Mouse (Mus musculus): ENCODE data around the gene Slc30a10. TPM values are rescaled to one million over a fixed set of nuclear protein-coding genes. Genes with fewer than 3 reads are reported as not detected.
A peak's percentile ranks its signal among the peaks of the same experiment; 100 is the strongest.

Slc30a10 gene
- polyA plus RNA-seq (2016; fragmentation: Nextera tagmentation; extraction: Ambion mirVana): 0.39 and 0.54 TPM in 2 replicates

DNA sequence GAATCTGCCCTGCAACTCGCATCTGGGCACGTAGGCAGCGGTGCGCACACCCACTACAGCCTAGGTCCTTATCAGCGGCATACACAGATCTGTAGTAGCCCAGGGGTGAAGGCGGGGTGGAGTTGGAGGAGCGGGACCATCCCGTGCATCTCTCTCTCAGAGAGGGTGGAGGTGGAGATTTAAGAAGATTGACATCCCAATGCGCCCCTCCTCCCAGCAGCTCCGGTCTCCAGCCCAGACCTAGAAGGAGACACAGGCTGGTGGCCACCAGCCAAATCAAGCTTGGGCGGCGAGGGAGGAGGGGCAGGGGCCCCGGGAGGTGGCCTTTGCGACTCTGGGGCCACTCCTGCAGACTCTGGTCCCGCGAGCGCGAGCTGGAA, at the start of gene Slc30a10:
Gene Slc30a10 (plus strand): TSS at position 274 of the 380 bp plus-strand sequence.
- peaks cover 17% of the 10 kb centered on the region for H3K4me1 ChIP-seq (replicated peaks)
- peak within 1 kb of the TSS; percentile 95 for H3K4me2 ChIP-seq
- H3K9me3 ChIP-seq: no peaks in the 10 kb centered on the region
- H3K27me3 ChIP-seq: peaks cover 55% of the 10 kb centered on the region
- peak within 1 kb of the TSS; percentile 55 for H3K4me3 ChIP-seq (replicated peaks)
- no peaks in the 10 kb centered on the region for H3K36me3 ChIP-seq
- H3K9ac ChIP-seq (replicated peaks): peak within 1 kb of the TSS; percentile 63
- 4% methylated on average over 16 of the region's 18 CpGs for WGBS
- no peak within 1 kb of the TSS for H3K27ac ChIP-seq
- peak; percentile 73 for ATAC-seq (ENCODE audit: insufficient number of reproducible peaks, insufficient read depth, low FRiP score, low TSS enrichment, low read depth)

DNA sequence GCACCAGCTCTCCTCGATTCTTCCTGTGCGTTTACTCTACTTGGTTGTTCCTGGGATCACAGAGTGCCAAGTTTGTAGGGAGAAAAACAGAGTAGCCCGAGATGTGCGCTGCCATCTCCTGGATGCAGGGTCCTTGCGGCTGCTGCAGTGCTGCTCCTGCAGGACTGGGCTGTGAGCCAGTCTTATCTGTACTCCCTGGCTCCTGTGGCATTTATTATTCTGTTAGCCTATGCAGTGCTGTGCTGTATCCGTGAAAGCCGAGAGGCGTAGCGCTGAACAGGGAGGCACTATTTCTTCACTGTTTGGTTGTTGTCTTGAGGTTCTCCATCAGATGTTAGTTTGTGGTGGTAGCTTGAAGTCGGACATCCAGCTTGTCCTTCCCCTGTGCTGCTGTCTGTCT, 48.7 kb upstream of the Slc30a10 start:
- no peak for ATAC-seq (ENCODE audit: insufficient number of reproducible peaks, insufficient read depth, low FRiP score, low TSS enrichment, low read depth)
- Histone ChIP-seq H3K36me3 (peaks cover 87% of the 10 kb centered on the region), H3K9ac (replicated peaks) (no peak overlapping the region), H3K27me3 (no peaks in the 10 kb centered on the region), H3K4me3 (replicated peaks) (no peak overlapping the region), H3K27ac (no peak overlapping the region), H3K4me1 (replicated peaks) (no peaks in the 10 kb centered on the region), H3K4me2 (no peak overlapping the region), H3K9me3 (no peaks in the 10 kb centered on the region)
- 94% methylated on average over 10 of the region's 10 CpGs for WGBS

- Histone ChIP-seq H3K4me2 (no peak overlapping the region), H3K9ac (replicated peaks) (no peak overlapping the region), H3K27me3 (no peaks in the 10 kb centered on the region), H3K9me3 (no peaks in the 10 kb centered on the region), H3K36me3 (peaks cover 90% of the 10 kb centered on the region), H3K4me3 (replicated peaks) (no peak overlapping the region), H3K4me1 (replicated peaks) (no peaks in the 10 kb centered on the region), H3K27ac (no peak overlapping the region)
- no peak for ATAC-seq (ENCODE audit: insufficient number of reproducible peaks, insufficient read depth, low FRiP score, low TSS enrichment, low read depth)
- WGBS: 85% methylated on average over 3 of the region's 3 CpGs
Measured at GRCm38 (mm10) chr1:185409831-185410230, 44.8 kb upstream of the Slc30a10 start.

- Histone ChIP-seq H3K4me2 (no peak overlapping the region), H3K9ac (replicated peaks) (no peak overlapping the region), H3K27ac (no peak overlapping the region), H3K9me3 (no peaks in the 10 kb centered on the region), H3K36me3 (peaks cover 92% of the 10 kb centered on the region), H3K4me3 (replicated peaks) (no peak overlapping the region), H3K27me3 (no peaks in the 10 kb centered on the region), H3K4me1 (replicated peaks) (no peaks in the 10 kb centered on the region)
- 94% methylated on average over 9 of the region's 9 CpGs for WGBS
- ATAC-seq (ENCODE audit: insufficient number of reproducible peaks, insufficient read depth, low FRiP score, low TSS enrichment, low read depth): no peak
Measured at GRCm38 (mm10) chr1:185418011-185418410, 36.6 kb upstream of the Slc30a10 start.

- Histone ChIP-seq H3K27me3 (no peaks in the 10 kb centered on the region), H3K4me1 (replicated peaks) (no peaks in the 10 kb centered on the region), H3K4me3 (replicated peaks) (no peak overlapping the region), H3K4me2 (no peak overlapping the region), H3K9me3 (no peaks in the 10 kb centered on the region), H3K9ac (replicated peaks) (no peak overlapping the region), H3K36me3 (peaks cover 94% of the 10 kb centered on the region), H3K27ac (no peak overlapping the region)
- 92% methylated on average over 5 of the region's 5 CpGs for WGBS
- ATAC-seq (ENCODE audit: insufficient number of reproducible peaks, insufficient read depth, low FRiP score, low TSS enrichment, low read depth): no peak
Measured at GRCm38 (mm10) chr1:185419805-185420204, 34.8 kb upstream of the Slc30a10 start.

DNA sequence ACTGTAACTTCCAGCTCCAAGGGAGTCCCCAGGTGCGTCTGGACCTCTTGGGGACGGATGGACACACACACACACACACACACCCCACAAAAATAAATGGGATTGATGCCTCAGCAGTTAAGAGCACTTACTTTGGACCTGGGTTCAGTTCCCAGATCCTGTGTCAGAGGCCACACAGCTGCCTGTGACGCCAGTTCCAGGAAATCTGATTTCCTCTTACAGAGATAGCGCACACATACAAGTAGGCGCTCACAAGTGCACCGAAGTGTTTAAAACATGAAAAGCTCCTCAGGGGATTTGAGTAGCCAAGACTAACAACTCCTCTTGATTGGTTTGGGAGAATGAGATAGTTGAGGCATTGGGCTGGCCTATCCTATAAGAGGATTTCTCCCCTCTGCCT, 33.9 kb upstream of the Slc30a10 start:
- H3K9ac ChIP-seq (replicated peaks): no peak overlapping the region
- H3K9me3 ChIP-seq: no peaks in the 10 kb centered on the region
- no peaks in the 10 kb centered on the region for H3K4me1 ChIP-seq (replicated peaks)
- no peak for ATAC-seq (ENCODE audit: insufficient number of reproducible peaks, insufficient read depth, low FRiP score, low TSS enrichment, low read depth)
- no peak overlapping the region for H3K4me3 ChIP-seq (replicated peaks)
- 91% methylated on average over 6 of the region's 6 CpGs for WGBS
- no peak overlapping the region for H3K27ac ChIP-seq
- H3K36me3 ChIP-seq: peaks cover 94% of the 10 kb centered on the region
- no peaks in the 10 kb centered on the region for H3K27me3 ChIP-seq
- no peak overlapping the region for H3K4me2 ChIP-seq

GRCm38 (mm10) chr1:185426583-185426982, 28.1 kb upstream of the Slc30a10 start:
- no peak for ATAC-seq (ENCODE audit: insufficient number of reproducible peaks, insufficient read depth, low FRiP score, low TSS enrichment, low read depth)
- Histone ChIP-seq H3K36me3 (peaks cover 79% of the 10 kb centered on the region), H3K27me3 (no peaks in the 10 kb centered on the region), H3K9ac (replicated peaks) (no peak overlapping the region), H3K4me1 (replicated peaks) (0 out of 2 replicates have a peak, but pooled peaks cover 3% of the 10 kb centered on the region), H3K4me3 (replicated peaks) (no peak overlapping the region), H3K27ac (no peak overlapping the region), H3K9me3 (no peaks in the 10 kb centered on the region), H3K4me2 (no peak overlapping the region)
- 94% methylated on average over 5 of the region's 5 CpGs for WGBS

DNA sequence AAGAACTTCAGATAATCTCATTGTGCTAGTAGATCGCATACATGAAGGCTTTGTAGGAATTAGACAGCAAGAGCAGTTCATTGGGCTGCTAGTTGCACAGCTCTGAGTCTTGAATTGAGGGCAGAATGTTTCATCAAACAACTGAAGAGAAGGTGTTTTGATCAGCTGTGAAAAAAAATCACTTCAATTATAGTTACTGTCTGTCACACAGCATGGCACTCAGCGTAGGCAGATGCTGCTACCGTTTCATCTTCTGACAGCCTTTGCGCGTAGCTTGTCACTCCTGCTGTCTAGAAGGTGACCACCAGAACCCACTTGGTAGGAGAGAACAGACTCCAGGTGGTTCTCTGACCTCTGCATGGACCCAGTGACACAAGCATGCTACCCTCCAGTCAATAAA, 24.2 kb upstream of the Slc30a10 start:
- no peak for ATAC-seq (ENCODE audit: insufficient number of reproducible peaks, insufficient read depth, low FRiP score, low TSS enrichment, low read depth)
- Histone ChIP-seq H3K27me3 (no peaks in the 10 kb centered on the region), H3K36me3 (peaks cover 43% of the 10 kb centered on the region), H3K4me1 (replicated peaks) (0 out of 2 replicates have a peak, but pooled peaks cover 7% of the 10 kb centered on the region), H3K27ac (no peak overlapping the region), H3K9ac (replicated peaks) (no peak overlapping the region), H3K4me2 (no peak overlapping the region), H3K9me3 (no peaks in the 10 kb centered on the region), H3K4me3 (replicated peaks) (no peak overlapping the region)
- 94% methylated on average over 5 of the region's 5 CpGs for WGBS

DNA sequence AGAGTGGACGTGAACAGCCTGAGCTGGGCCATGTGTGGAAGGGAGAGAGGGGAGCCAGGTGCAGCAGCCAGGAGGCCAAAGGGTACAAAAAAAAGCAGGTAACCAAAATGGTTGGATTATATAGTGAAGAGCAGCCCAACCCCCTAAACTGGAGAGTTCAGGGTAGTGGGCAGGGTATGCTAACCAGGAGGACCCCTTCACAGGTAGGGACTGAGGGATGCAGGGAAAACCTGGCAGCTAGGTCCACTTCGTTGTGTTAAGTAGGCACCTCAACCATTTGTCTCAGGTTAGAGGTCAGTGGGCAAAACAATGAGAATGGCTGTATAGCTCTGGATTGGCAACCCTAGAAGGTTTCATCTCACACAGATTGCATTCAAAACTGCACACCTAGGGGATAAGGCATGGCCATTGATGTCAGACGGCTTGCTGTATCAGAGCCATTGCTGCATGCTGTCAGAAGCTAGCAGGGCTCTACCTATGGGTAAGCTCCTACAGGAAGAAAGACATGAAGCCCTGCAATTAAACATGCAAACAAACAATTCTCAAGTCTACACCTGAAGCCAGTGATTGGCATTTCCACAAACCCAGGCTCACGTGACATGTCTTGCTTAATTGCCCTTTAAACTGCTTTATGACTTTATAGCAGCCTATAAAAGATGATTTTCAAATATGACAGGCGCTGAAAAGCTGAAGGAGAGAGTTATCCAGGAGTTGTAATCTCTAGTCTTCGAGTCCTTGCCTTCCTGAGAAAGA, 23.2 kb upstream of the Slc30a10 start:
- 60% methylated on average over 6 of the region's 6 CpGs for WGBS
- H3K9me3 ChIP-seq: no peaks in the 10 kb centered on the region
- no peak overlapping the region for H3K4me3 ChIP-seq (replicated peaks)
- no peak overlapping the region for H3K27ac ChIP-seq
- H3K4me1 ChIP-seq (replicated peaks): 0 out of 2 replicates have a peak, but pooled peaks cover 7% of the 10 kb centered on the region
- no peak overlapping the region for H3K4me2 ChIP-seq
- no peak for ATAC-seq (ENCODE audit: insufficient number of reproducible peaks, insufficient read depth, low FRiP score, low TSS enrichment, low read depth)
- H3K9ac ChIP-seq (replicated peaks): no peak overlapping the region
- H3K36me3 ChIP-seq: peaks cover 35% of the 10 kb centered on the region
- no peaks in the 10 kb centered on the region for H3K27me3 ChIP-seq

- no peak overlapping the region for H3K4me3 ChIP-seq (replicated peaks)
- H3K4me2 ChIP-seq: no peak overlapping the region
- WGBS: 81% methylated on average over 13 of the region's 13 CpGs
- H3K27ac ChIP-seq: no peak overlapping the region
- no peaks in the 10 kb centered on the region for H3K27me3 ChIP-seq
- H3K36me3 ChIP-seq: peaks cover 30% of the 10 kb centered on the region
- peaks cover 7% of the 10 kb centered on the region; the same call in 1 of the 2 replicates for H3K4me1 ChIP-seq (replicated peaks)
- H3K9ac ChIP-seq (replicated peaks): no peak overlapping the region
- H3K9me3 ChIP-seq: no peaks in the 10 kb centered on the region
- ATAC-seq (ENCODE audit: insufficient number of reproducible peaks, insufficient read depth, low FRiP score, low TSS enrichment, low read depth): no peak
Measured at GRCm38 (mm10) chr1:185431998-185432317, 22.7 kb upstream of the Slc30a10 start.

- 75% methylated on average over 6 of the region's 6 CpGs for WGBS
- no peaks in the 10 kb centered on the region for H3K27me3 ChIP-seq
- no peak overlapping the region for H3K9ac ChIP-seq (replicated peaks)
- H3K4me2 ChIP-seq: no peak overlapping the region
- no peak overlapping the region for H3K4me3 ChIP-seq (replicated peaks)
- peaks cover 21% of the 10 kb centered on the region for H3K36me3 ChIP-seq
- H3K27ac ChIP-seq: no peak overlapping the region
- no peak for ATAC-seq (ENCODE audit: insufficient number of reproducible peaks, insufficient read depth, low FRiP score, low TSS enrichment, low read depth)
- peaks cover 7% of the 10 kb centered on the region; the same call in 1 of the 2 replicates for H3K4me1 ChIP-seq (replicated peaks)
- no peaks in the 10 kb centered on the region for H3K9me3 ChIP-seq
Measured at GRCm38 (mm10) chr1:185433112-185433511, 21.5 kb upstream of the Slc30a10 start.

All from limb, embryonic 12.5 days (tissue).